16 mouse cellular contexts compared by ENCODE assay signal in genomic region chr2:9887636-9888035, GRCm38 (mm10). TPM values are rescaled to one million over a fixed set of nuclear protein-coding genes. Genes with fewer than 3 reads are reported as not detected.
A peak's percentile ranks its signal among the peaks of the same experiment; 100 is the strongest.
DNase-seq lines count a peak whose midpoint lies in the region; ATAC-seq and TF ChIP-seq lines count a peak whose summit lies in the region.
"Had no signal": no experiment of that assay in that cellular context is flagged by ENCODE, and none has a peak within 500 bp of the region (broad histone marks: within the 10 kb centered on the region; RNA-seq: fewer than 3 reads in every experiment).

No protein-coding gene starts in this region.

- H3K4me3 ChIP-seq in kidney, postnatal 0 days (replicated peaks; ENCODE audit: low read depth, low read length), result peak overlapping the region; percentile 57
- peak overlapping the region; percentile 30 for H3K4me3 ChIP-seq in embryonic facial prominence, embryonic 10.5 days
- H3K4me3 ChIP-seq: layer of hippocampus, adult 2 months had no signal

- H3K9ac ChIP-seq in kidney, postnatal 0 days (ENCODE audit: low read depth, low read length), result peak overlapping the region; percentile 53

- peaks cover 3% of the 10 kb centered on the region; the same call in 1 of the 2 replicates for H3K4me1 ChIP-seq in kidney, postnatal 0 days (replicated peaks; ENCODE audit: insufficient read depth, low read length)
- H3K4me1 ChIP-seq in embryonic facial prominence, embryonic 10.5 days, result peaks cover 41% of the 10 kb centered on the region

- WGBS in kidney, postnatal 0 days, result under 1% methylated on average over 7 of the region's 7 CpGs
- WGBS in embryonic facial prominence, embryonic 10.5 days, result 3% methylated on average over 7 of the region's 7 CpGs

- peak overlapping the region; percentile 3 for H3K27ac ChIP-seq in kidney, postnatal 0 days
- H3K27ac ChIP-seq in embryonic facial prominence, embryonic 10.5 days (replicated peaks), result no peak overlapping the region
- H3K27ac ChIP-seq: layer of hippocampus, adult 2 months; stomach, postnatal 0 days had no signal

- no peaks in the 10 kb centered on the region for H3K9me3 ChIP-seq in kidney, postnatal 0 days (replicated peaks; ENCODE audit: low read length)
- no peaks in the 10 kb centered on the region for H3K9me3 ChIP-seq in embryonic facial prominence, embryonic 10.5 days

- H3K4me2 ChIP-seq in kidney, postnatal 0 days (ENCODE audit: low read length), result peak overlapping the region; percentile 91

- no peak for TF ChIP-seq CTCF in kidney, postnatal 0 days (IDR thresholded peaks at IDR 0.05; ENCODE audit: low read depth)

- peaks cover 70% of the 10 kb centered on the region for H3K27me3 ChIP-seq in kidney, postnatal 0 days (ENCODE audit: insufficient read depth, low read length)
- peaks cover 98% of the 10 kb centered on the region for H3K27me3 ChIP-seq in embryonic facial prominence, embryonic 10.5 days (replicated peaks; ENCODE audit: low read depth, poor library complexity, severe bottlenecking)

- no peak for DNase-seq in kidney, postnatal 0 days (ENCODE audit: low spot score)
- no peak for DNase-seq in kidney, adult 8-10 months
- DNase-seq in embryonic facial prominence, embryonic 10.5 days (ENCODE audit: low spot score), result peak; percentile 49
- peak; percentile 47 for DNase-seq in induced T-regulatory cell, adult 2 months (ENCODE audit: low read depth)
- DNase-seq in retina, embryonic 14.5 days (ENCODE audit: low spot score), result peak; percentile 29
- no peak for DNase-seq in left cerebral cortex, postnatal 14 days (ENCODE audit: low spot score in 2 of 2)
- DNase-seq in lung, adult 18-20 months, result no peak
- DNase-seq in thymus, postnatal 14 days, result no peak
- DNase-seq: cerebellum, postnatal 10 days had no signal

- peak; percentile 46; the same call in 1 of the 2 replicates for ATAC-seq in kidney, postnatal 0 days (replicated peaks; ENCODE audit: low FRiP score, low read depth)

- intact Hi-C loops in left cerebral cortex, postnatal 14 days (cut with DNase I), result loop anchor here (5.0 to 10.0 kb wide), 2 partner anchors 125 to 1213 kb away; no protein-coding TSS in a partner anchor

- H3K36me3 ChIP-seq in kidney, postnatal 0 days (ENCODE audit: insufficient read depth, low read length), result no peaks in the 10 kb centered on the region
- no peaks in the 10 kb centered on the region for H3K36me3 ChIP-seq in embryonic facial prominence, embryonic 10.5 days (replicated peaks)

RNA-seq across cellular contexts. Expression of gene 9230102O04Rik, which starts 1.7 kb away (rescaled TPM):
- 12.5 and 18.7 TPM in 2 replicates for polyA plus RNA-seq in kidney, postnatal 0 days (2015; fragmentation: Nextera tagmentation; extraction: Ambion mirVana)
- polyA plus RNA-seq in embryonic facial prominence, embryonic 10.5 days (2016; fragmentation: Nextera tagmentation; extraction: Ambion mirVana), result 0.82 TPM in 1 of 2 replicates, not detected in the other
- not detected for total RNA-seq in left cerebral cortex, postnatal 14 days (2021)
- total RNA-seq: gastrocnemius, adult 18-20 months; heart, adult 8-10 months; hematopoietic stem cell, adult 5-6 weeks; layer of hippocampus, adult 2 months; left cerebral cortex, postnatal 25 days had no signal
- polyA plus RNA-seq: liver, embryonic 16.5 days; stomach, postnatal 0 days had no signal

RNA-seq across cellular contexts. Expression of gene Gata3, which starts 2.2 kb away (rescaled TPM):
- 95.1 and 99.1 TPM in 2 replicates for polyA plus RNA-seq in kidney, postnatal 0 days (2015; fragmentation: Nextera tagmentation; extraction: Ambion mirVana)
- 24.5 and 29.1 TPM in 2 replicates for polyA plus RNA-seq in embryonic facial prominence, embryonic 10.5 days (2016; fragmentation: Nextera tagmentation; extraction: Ambion mirVana)
- under 1 TPM in 1 of 2 experiments, not detected in 1; 0.17 TPM for total RNA-seq in left cerebral cortex, postnatal 14 days (2021)
- total RNA-seq: layer of hippocampus, adult 2 months; left cerebral cortex, postnatal 25 days had no signal

RNA-seq across cellular contexts. Expression of gene 4930412O13Rik, which starts 6.6 kb away (rescaled TPM):
- polyA plus RNA-seq in kidney, postnatal 0 days (2015; fragmentation: Nextera tagmentation; extraction: Ambion mirVana), result 3.3 and 5.0 TPM in 2 replicates
- 2.3 TPM in 2 replicates for polyA plus RNA-seq in embryonic facial prominence, embryonic 10.5 days (2016; fragmentation: Nextera tagmentation; extraction: Ambion mirVana)
- not detected for total RNA-seq in left cerebral cortex, postnatal 14 days (2021)
- total RNA-seq: gastrocnemius, adult 18-20 months; heart, adult 8-10 months; hematopoietic stem cell, adult 5-6 weeks; layer of hippocampus, adult 2 months; left cerebral cortex, postnatal 25 days had no signal
- polyA plus RNA-seq: liver, embryonic 16.5 days; stomach, postnatal 0 days had no signal

Comparison
In these comparisons a context has a peak if more than half of its experiments do, and no peak if none do; other contexts are left out.
1. DNase-seq: peak in embryonic facial prominence, embryonic 10.5 days (single experiment), induced T-regulatory cell, adult 2 months (single experiment) and retina, embryonic 14.5 days (single experiment); none in kidney, postnatal 0 days (single experiment), kidney, adult 8-10 months (0 of 2), left cerebral cortex, postnatal 14 days (0 of 2), lung, adult 18-20 months (0 of 2) and thymus, postnatal 14 days (single experiment).